Mouse (Mus musculus) myocyte (in vitro differentiated cells): ENCODE data around the gene Hnrnpk. TPM values are rescaled to one million over a fixed set of nuclear protein-coding genes. Genes with fewer than 3 reads are reported as not detected.

ENCODE experiments used
- H3K27me3 ChIP-seq: one replicate; pipeline ENCODE4 v1.6.1; 2011; ENCODE audit not compliant: control insufficient read depth, insufficient read depth, insufficient read length
- H3K36me3 ChIP-seq: one replicate; pipeline ENCODE4 v1.6.1; 2011; ENCODE audit not compliant: control insufficient read depth, insufficient read depth
- H3K4me2 ChIP-seq: one replicate; pipeline ENCODE4 v1.6.1; 2011; ENCODE audit warnings: low read depth, control low read depth
- H3K4me3 ChIP-seq: one replicate; pipeline ENCODE4 v1.5.1; 2011; ENCODE audit warnings: mild to moderate bottlenecking, control low read depth, moderate library complexity
- H3K79me2 ChIP-seq: one replicate; pipeline ENCODE4 v1.6.1; 2011; ENCODE audit not compliant: control insufficient read depth, insufficient read depth
- H3ac ChIP-seq: one replicate; pipeline ENCODE4 v1.6.1; 2011; ENCODE audit not compliant: control insufficient read depth, insufficient read length
- CEBPB ChIP-seq: IDR thresholded peaks from 2 replicates; pipeline ENCODE4 v1.6.1; 2011; ENCODE audit warnings: mild to moderate bottlenecking, moderate library complexity; ENCODE audit not compliant: poor library complexity, insufficient read depth, severe bottlenecking
- E2F4 ChIP-seq: IDR thresholded peaks from one replicate; pipeline ENCODE4 v1.6.1; 2011; ENCODE audit warnings: mild to moderate bottlenecking, control low read depth, moderate library complexity; ENCODE audit not compliant: insufficient read depth
- MAX ChIP-seq: IDR thresholded peaks from one replicate; pipeline ENCODE4 v1.6.1; 2011; ENCODE audit warnings: low read depth, mild to moderate bottlenecking, control low read depth
- MYOD1 ChIP-seq, 3 experiments: IDR thresholded peaks; one replicate each; pipeline ENCODE4 v1.6.1; 2011; ENCODE audit warnings: control low read depth in 2 of 3, low read depth in 2 of 3, mild to moderate bottlenecking in 2 of 3, moderate library complexity in 1 of 3; ENCODE audit not compliant: insufficient read length in 2 of 3, control insufficient read depth in 1 of 3
- MYOG ChIP-seq, 3 experiments: IDR thresholded peaks; one replicate each; pipeline ENCODE4 v1.6.1; 2011; ENCODE audit warnings: control low read depth in 2 of 3, low read depth in 2 of 3, mild to moderate bottlenecking in 2 of 3; ENCODE audit not compliant: insufficient read length in 2 of 3, control insufficient read depth in 1 of 3, insufficient read depth in 1 of 3
- POLR2A ChIP-seq: IDR thresholded peaks from one replicate; pipeline ENCODE4 v1.6.1; 2011; ENCODE audit warnings: low read depth, mild to moderate bottlenecking, control low read depth, moderate library complexity; ENCODE audit not compliant: insufficient read length
- POLR2AphosphoS2 ChIP-seq: IDR thresholded peaks from one replicate; pipeline ENCODE4 v1.6.1; 2011; ENCODE audit warnings: low read depth, control low read depth; ENCODE audit not compliant: insufficient read length
- REST ChIP-seq: IDR thresholded peaks from one replicate; pipeline ENCODE4 v1.6.1; 2011; ENCODE audit warnings: mild to moderate bottlenecking, control low read depth, moderate library complexity; ENCODE audit not compliant: insufficient read depth, insufficient read length
- SRF ChIP-seq: IDR thresholded peaks from one replicate; pipeline ENCODE4 v1.6.1; 2011; ENCODE audit warnings: low read depth; ENCODE audit not compliant: control insufficient read depth, insufficient read length
- TCF12 ChIP-seq: IDR thresholded peaks from one replicate; pipeline ENCODE4 v1.6.1; 2011; ENCODE audit warnings: mild to moderate bottlenecking, control low read depth; ENCODE audit not compliant: poor library complexity, insufficient read depth, severe bottlenecking
- TCF3 ChIP-seq: IDR thresholded peaks from one replicate; pipeline ENCODE4 v1.6.1; 2011; ENCODE audit warnings: low read depth, control low read depth; ENCODE audit not compliant: insufficient read length
- USF1 ChIP-seq: IDR thresholded peaks from one replicate; pipeline ENCODE4 v1.6.1; 2011; ENCODE audit warnings: low read depth, mild to moderate bottlenecking, control low read depth, moderate library complexity
- polyA plus RNA-seq: library from polyadenylated mRNA; unstranded; fragments of >200 nt; fragmentation: generic; extraction: Trizol; gene quantifications from one replicate; pipeline ENCODE4 v1.2.1, GENCODE M21; 2012; ENCODE audit warnings: missing spikeins

Hnrnpk gene
- polyA plus RNA-seq, 1 experiment: 289 TPM

DNA sequence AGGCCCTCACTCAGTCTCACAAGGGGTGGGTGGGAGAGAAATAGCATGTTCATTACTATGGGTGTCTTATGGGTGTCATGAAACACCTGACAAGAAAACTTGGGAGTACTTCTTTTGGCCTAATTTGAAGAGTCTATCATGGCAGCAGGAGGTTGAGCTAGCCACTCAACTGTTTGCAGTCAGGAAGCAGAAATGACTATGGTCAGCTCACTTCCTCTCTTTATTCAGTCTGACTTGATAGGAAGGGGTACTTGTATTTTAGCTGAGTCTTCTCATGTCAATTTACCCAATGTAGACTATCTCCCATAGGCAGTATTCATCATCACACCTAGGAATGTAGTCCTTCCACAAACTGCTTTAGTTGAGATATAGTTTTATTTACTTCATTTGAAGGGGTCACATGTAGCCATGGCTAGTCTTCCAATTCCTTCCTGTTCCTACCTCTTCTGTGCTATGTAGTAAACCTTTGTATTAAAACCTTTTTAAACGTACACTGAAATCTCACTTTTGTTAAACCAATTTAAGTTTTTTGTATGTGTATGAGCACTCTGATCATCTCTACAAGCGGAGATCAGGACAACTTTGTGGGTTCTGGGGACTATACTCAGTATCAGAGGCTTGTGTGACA lies 13.7 kb downstream of the Hnrnpk start:
- H3K4me3 ChIP-seq: no peak overlapping the region
- H3K4me2 ChIP-seq: no peak overlapping the region

GRCm38 (mm10) chr13:58388379-58388778 lies 14.8 kb downstream of the Hnrnpk start:
- Histone ChIP-seq H3K4me3 (no peak overlapping the region), H3K4me2 (no peak overlapping the region), H3K27me3 (no peaks in the 10 kb centered on the region), H3ac (no peak overlapping the region), H3K79me2 (no peaks in the 10 kb centered on the region), H3K36me3 (peaks cover 36% of the 10 kb centered on the region)
- TF ChIP-seq USF1 (no peak), MAX (no peak), SRF (no peak)

More for the DNA sequence above, 13.7 kb downstream of the Hnrnpk start:
- no peaks in the 10 kb centered on the region for H3K27me3 ChIP-seq
- H3ac ChIP-seq: no peak overlapping the region
- peaks cover 47% of the 10 kb centered on the region for H3K36me3 ChIP-seq
- H3K79me2 ChIP-seq: no peaks in the 10 kb centered on the region
- TF ChIP-seq POLR2AphosphoS2 (peak; percentile 76), REST (no peak)

- no peaks in the 10 kb centered on the region for H3K79me2 ChIP-seq
- H3K36me3 ChIP-seq: peaks cover 32% of the 10 kb centered on the region
- H3K4me2 ChIP-seq: no peak overlapping the region
- H3ac ChIP-seq: no peak overlapping the region
- no peak for TF ChIP-seq POLR2A
- peak; percentile 67 for TF ChIP-seq POLR2AphosphoS2
- H3K27me3 ChIP-seq: no peaks in the 10 kb centered on the region
- no peak overlapping the region for H3K4me3 ChIP-seq
Observed at GRCm38 (mm10) chr13:58387948-58388347, 15.2 kb downstream of the Hnrnpk start.

DNA sequence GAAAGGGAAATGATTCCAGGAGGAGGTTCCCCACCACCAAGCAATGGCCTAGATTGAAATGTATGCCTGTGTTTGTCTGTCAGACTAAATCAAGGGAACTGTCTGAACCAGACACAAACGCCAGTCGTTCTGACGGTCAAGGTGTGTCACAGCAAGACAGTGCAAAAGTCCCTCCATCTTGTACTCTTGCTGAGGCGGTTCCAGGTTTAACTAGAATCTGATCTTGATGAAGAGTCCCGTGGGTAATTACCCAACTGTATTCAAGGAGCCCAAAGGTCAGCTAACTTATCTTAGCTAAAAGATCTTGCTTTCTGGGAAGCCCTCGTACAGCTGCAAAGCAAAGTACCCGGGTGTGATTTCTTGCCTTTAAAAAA lies 17.6 kb downstream of the Hnrnpk start:
- TF ChIP-seq MYOD1 (IDR thresholded peaks at IDR 0.05; ENCODE audit: control insufficient read depth in 1 of 3, insufficient read length in 2 of 3, low read depth in 2 of 3) (no peak), MAX (no peak), SRF (no peak), REST (no peak), USF1 (no peak), CEBPB (no peak), MYOG (IDR thresholded peaks at IDR 0.05; ENCODE audit: control insufficient read depth in 1 of 3, insufficient read depth in 1 of 3, insufficient read length in 2 of 3, low read depth in 2 of 3) (no peak), POLR2A (no peak), E2F4 (no peak), POLR2AphosphoS2 (no peak), TCF3 (no peak), TCF12 (no peak)
- peak overlapping the region; percentile 12 for H3K4me3 ChIP-seq
- peaks cover 22% of the 10 kb centered on the region for H3K36me3 ChIP-seq
- H3K27me3 ChIP-seq: no peaks in the 10 kb centered on the region
- H3K4me2 ChIP-seq: no peak overlapping the region
- no peaks in the 10 kb centered on the region for H3K79me2 ChIP-seq
- H3ac ChIP-seq: peak overlapping the region; percentile 87

DNA sequence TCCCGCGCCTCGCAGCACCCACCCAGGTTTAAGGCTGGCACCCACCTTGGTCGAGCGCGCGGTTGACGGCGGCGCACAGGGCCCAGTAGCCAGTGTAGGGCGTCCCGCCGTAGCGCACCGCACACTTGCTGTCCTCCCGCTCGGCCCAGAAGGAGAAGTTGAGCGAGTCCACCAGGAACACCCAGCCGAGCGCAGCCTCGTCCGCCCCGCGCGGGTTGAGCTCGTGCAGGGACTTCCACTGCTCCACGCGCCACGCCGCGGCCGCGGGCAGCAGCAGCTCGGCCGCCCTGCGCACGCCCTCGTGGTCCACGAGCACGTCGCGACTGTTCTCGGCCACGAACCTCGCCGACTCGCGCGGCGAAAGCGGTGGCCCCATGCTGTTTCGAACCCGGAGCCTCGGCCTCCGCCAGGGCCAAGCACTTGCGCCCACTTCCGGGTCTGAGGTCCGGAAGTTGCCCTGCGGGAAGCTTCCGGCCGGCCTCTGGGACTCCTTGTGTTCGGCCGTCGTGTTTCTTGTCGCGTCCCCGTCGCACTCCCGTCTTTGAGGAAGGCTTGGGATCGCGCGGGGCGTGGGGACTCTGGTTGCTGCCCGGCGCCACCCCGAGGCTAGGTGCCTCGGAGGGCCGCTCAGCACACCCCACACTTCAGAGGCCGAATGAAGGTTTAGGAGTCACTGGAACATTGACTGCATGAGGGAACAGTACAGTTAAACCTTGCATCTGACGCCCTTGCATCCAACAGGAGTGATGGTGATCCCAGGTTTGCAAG lies 18.2 kb downstream of the Hnrnpk start, which contains the start of gene 2210016F16Rik:
Gene 2210016F16Rik, minus strand, starts transcription at position 447 of the 768 bp plus-strand sequence.
- TF ChIP-seq POLR2AphosphoS2 (peak; percentile 24), POLR2A (peak; percentile 53), E2F4 (no peak), REST (no peak)
- Histone ChIP-seq H3K4me3 (peak within 1 kb of the TSS; percentile 12), H3K36me3 (peaks cover 17% of the 10 kb centered on the region), H3K79me2 (no peaks in the 10 kb centered on the region), H3K4me2 (no peak within 1 kb of the TSS), H3K27me3 (no peaks in the 10 kb centered on the region), H3ac (peak within 1 kb of the TSS; percentile 87)

DNA sequence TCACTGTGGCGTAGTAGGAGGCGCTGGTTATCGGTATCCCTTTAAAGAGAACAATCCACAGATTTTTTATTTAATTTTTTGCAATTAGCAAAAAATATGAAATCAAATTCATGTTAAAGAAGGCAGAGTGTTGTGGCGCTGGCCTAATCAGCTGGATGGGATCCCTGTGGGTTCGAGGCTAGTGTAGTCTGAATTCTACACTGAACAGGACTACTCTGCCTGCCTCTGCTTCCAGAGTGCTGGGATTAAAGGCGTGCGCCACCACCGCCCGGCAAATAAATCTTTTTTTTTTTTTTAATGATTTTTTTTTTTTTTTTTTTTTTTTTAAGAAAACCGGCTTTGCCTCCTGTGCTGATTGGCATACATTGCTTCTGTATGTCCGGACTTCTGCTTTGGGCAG lies 18.8 kb downstream of the Hnrnpk start:
- Histone ChIP-seq H3K4me2 (no peak overlapping the region), H3K79me2 (no peaks in the 10 kb centered on the region), H3ac (peak overlapping the region; percentile 87), H3K27me3 (no peaks in the 10 kb centered on the region), H3K4me3 (peak overlapping the region; percentile 12), H3K36me3 (peaks cover 11% of the 10 kb centered on the region)
- no peak for TF ChIP-seq TCF12
- no peak for TF ChIP-seq MYOD1 (IDR thresholded peaks at IDR 0.05; ENCODE audit: control insufficient read depth in 1 of 3, insufficient read length in 2 of 3, low read depth in 2 of 3)
- TF ChIP-seq USF1: no peak
- TF ChIP-seq POLR2AphosphoS2: no peak
- TF ChIP-seq CEBPB: no peak
- no peak for TF ChIP-seq REST
- no peak for TF ChIP-seq TCF3
- TF ChIP-seq E2F4: no peak
- TF ChIP-seq MAX: no peak
- no peak for TF ChIP-seq POLR2A
- TF ChIP-seq MYOG (IDR thresholded peaks at IDR 0.05; ENCODE audit: control insufficient read depth in 1 of 3, insufficient read depth in 1 of 3, insufficient read length in 2 of 3, low read depth in 2 of 3): no peak
- no peak for TF ChIP-seq SRF
